Mouse (Mus musculus): ENCODE data around the gene Krtcap3.

The Krtcap3 gene

DNA sequence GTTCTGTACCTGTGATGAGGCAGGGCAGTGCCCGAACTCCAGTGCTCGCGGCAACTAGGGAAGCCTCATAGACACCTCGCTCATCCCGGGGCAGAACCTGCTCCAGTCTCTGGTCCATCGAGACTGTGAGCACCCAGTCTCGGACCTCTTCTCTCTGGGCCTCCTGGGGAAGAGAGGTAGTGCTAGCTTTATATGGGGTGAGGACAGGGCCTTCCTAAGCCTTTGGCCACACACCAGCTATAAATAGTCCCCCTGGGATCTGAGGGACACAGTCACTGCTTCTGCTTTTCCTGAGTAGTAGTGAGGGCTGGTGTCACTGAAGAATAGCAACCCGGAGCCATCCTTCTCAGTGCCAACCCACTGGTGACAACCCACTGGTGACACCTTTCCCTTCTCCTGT, 2.3 kb downstream of the Krtcap3 start:
- DNase-seq, result no peak

DNA sequence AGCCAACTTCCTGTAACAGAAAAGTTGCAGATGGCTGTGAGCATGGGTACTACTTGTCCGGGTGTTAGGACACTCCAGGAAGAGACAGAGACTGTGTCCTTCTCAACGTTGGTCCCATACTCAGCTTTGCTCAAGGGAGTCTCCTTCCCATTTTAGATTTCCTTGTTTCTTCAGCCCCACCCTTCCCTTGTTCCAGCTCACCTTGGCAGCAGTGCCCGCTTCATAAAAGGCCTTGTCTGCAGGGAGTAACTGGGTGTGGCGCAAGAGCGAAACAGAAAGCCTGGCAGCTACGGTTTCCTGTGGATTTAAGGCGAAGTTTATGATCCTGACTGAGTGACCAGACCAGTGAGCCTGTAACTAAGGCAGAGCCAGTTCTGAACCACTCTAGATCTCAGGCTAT, 3.0 kb downstream of the Krtcap3 start:
- DNase-seq, result no peak

DNA sequence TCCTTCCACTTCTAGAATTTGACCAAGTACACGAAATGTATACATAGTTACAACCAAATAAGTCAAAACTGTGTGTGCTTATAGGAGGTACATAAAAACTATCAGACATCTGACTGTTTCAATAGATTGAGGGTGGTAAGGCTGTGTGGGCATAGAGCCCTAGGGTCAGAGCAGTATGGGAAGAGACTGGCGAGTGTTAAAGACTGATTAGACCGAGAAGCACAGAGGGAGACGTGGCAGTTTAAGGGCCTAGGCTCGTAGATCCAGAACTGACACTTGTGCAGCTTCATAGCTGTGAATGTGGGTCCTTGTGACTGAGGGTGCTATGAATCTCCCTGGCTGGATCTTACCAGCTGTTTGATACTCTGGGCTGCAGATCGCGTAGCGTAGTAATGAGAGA, 3.4 kb downstream of the Krtcap3 start:
- no peak for DNase-seq

DNA sequence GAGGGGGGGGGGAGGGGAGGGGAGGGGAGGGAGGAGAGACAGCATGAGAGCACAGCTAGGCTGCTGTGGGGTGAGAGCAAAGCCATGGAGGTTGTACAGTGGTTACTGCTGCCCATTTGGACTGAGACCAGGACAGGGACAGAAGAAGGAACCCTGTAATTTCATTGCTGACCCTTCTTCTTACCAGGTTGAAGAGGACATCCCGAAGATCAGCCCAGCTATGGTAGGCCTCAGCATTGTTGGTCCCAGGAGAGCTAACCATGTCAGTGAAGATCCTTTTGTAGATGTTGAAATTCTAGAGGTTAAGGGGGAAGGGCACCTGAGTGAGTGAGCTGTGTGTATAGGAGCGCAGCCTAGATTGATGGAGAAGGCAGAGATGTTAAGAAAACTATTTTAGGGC, 3.9 kb downstream of the Krtcap3 start:
- DNase-seq, result no peak

DNA sequence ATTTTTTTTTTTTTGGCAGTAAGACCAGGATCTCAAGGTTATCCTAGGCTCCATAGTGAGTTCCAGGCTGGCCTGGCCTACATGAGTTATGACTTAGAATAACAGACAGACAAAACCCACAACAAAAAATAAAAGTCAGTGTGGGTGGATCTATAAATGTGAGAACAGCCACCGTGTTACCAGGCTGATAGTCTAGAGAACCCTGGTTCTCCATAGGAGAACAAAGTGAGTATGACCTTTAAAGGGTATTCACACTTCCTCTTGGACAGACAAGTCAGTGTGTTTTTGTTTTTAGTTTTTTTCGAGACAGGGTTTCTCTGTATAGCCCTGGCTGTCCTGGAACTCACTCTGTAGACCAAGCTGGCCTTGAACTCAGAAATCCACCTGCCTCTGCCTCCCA, 4.5 kb downstream of the Krtcap3 start:
- DNase-seq, result no peak

DNA sequence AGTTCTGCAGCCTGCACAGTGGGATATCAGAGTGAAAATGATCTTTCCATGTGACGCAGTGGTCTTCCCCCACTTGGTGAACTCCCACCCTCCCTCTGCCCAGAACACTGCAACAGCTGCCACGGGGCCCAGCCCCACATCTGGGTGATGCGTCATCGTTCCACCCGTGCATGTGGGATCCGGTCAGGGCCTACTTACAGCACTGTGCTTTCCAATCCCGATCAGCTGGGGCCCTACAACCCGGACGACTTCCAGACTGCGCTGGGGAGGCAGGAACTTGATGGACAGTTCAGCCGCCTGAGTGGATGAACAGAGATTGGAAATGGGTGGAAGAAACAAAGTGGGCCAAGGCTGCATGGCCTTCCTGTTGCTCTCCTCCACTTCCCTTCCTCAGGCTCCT, 6.1 kb downstream of the Krtcap3 start:
- no peak for DNase-seq

DNA sequence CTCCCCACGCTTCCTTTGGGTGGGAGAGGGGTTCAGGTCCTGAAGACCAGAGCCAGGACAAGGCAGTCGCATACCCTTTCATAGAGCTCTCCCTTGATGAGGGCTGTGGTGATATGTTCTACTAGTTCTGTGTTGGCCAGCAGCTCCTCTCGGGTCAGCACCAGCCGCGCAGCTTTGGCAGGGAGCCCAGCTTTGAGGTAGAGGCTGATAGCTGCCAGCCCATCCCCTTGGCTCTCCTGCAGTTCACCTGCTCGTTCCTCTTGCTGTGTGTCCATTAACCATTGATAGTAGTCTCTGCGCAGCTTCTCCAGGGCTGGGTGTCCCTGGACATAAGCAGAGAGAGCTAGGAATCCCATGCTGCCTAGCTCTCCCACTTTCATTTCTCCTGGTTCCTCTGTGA, 14.6 kb downstream of the Krtcap3 start:
- DNase-seq, result no peak

DNA sequence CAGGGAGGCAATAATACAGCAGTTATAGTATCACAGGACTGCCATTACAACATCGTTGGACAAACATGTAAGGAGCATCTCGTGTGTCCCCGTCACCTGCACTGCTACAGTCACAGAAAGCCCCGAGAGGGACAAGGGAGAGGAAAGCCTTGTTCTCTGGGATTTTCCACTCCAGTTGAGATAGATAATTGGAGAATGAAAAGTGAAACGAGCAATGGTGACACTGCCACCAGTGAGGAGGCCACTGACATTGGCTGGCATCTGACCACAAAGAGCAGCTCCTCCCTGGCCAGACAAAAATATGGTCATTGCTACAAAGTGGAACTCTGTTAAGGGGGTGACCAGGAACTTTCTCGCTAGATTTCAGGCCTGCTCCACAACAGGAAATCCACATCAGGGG, 16.2 kb downstream of the Krtcap3 start:
- DNase-seq, result no peak

DNA sequence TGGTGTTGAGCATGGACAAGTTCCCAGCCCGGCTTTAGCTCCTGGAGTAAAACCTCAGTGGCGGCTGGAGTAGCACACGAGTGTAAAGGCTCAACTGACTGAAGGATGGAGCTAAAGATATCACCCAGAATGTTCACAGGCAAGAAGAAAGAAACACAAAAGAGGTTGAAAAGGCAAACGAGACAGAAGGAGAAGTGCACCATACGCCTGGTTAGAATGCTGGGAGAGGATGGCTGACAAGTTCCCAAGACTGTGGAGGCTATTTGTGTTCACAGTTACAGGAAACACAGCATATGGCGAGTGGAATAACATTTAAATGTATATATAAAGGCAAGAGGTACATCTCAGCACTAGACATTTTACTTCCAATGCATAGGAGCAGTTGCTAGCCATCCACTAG, 21.5 kb downstream of the Krtcap3 start:
- DNase-seq, result no peak

DNA sequence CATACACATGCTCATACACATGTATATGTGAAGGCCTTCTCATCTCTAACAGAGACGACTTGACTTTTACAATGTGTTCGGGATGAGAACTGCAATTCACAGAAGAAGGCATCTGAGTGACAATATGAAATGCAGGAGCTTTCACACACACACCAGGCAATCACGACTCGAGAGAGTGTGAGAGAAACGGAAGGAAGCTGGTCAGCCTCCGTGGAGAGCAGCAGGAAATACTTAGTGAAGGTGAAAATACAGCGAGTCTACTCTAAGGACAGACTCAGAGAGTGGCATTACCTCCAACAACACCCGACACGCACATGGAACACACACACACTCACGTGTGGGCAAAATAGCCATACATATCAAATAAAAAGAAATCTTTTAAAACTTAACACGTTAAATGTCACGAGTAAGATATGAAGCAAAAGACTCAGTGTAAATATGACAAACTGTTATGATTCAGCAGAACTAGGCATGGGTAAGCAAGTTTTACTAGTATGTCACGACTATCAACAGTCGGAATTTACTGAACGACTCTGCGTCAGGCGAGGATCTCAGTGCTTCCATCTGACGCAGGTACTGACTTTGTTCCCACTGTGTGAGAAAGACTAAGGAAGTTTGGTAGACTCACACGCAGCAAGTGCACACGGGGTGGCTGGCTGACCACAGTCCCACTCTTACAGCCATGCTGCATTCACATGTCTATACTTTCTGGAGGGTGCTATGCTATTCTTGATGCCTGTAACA, 27.9 kb downstream of the Krtcap3 start:
- DNase-seq, result no peak

DNA sequence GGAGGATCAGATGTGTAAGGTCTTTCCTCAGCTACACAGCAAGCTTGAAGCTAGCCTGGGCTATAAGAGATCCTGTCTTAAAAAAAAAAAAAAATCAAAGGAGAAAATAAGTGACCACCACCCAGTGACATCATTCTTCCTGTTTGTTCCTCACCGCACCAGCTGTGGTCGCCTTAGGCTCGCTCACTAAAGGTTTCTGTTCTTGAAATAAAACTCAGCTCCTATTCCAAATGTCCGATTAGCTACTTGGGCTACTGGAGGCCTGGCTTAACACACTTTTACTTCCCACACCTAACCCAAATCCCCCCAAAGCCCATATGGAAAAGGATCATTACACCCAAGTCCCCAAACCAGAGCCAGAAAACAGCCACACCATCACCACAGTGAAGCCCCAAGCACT, 36.7 kb downstream of the Krtcap3 start:
- no peak for DNase-seq

DNA sequence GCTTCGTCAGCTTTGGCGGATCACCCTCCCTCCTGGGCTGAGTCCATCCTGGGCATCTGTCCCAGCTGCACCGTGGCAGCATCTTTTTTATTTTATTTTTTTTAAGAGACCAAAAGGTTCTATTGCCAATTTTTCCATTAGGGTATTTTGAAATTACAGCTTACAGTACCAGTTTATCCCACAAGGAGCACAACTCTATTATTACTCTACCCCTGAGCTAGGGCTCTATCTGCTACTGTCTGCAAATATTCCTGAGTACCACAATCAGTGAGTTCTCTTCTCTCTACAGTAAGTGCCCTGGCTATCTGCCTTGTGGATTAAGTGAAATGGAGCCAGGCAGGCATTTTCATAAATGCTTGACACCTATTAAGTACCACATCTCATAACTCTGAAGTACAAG, 37.2 kb downstream of the Krtcap3 start:
- DNase-seq, result no peak

DNA sequence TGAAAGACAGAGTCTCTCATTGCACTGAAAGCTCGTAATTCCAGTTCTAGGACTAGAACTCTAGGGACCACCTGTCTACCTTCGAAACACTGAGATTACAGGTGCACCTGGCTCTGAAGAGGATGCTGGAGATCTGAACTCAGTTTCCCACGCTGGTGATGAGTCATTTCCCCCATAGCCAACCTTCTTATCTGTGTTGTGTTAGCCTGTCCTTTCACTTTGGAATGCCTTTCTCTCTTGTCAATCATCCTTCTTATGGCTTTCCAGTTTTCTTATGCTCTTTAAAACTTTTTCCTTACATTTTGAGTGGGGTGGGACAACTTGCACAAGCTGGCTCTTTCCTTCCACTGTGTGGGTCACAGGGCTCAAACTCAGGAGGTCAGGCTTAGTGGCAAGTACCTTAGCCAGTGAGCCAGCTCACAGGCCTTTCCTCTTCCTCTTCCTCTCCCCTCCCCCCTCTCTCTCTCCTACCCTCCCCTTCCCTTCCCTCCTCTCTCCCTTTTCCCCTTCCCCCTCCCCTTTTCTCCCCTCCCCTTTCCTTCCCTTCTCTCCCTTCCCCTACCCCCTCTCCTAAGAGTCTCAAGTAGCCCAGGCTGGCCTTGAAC, 38.2 kb downstream of the Krtcap3 start:
- no peak for DNase-seq

DNA sequence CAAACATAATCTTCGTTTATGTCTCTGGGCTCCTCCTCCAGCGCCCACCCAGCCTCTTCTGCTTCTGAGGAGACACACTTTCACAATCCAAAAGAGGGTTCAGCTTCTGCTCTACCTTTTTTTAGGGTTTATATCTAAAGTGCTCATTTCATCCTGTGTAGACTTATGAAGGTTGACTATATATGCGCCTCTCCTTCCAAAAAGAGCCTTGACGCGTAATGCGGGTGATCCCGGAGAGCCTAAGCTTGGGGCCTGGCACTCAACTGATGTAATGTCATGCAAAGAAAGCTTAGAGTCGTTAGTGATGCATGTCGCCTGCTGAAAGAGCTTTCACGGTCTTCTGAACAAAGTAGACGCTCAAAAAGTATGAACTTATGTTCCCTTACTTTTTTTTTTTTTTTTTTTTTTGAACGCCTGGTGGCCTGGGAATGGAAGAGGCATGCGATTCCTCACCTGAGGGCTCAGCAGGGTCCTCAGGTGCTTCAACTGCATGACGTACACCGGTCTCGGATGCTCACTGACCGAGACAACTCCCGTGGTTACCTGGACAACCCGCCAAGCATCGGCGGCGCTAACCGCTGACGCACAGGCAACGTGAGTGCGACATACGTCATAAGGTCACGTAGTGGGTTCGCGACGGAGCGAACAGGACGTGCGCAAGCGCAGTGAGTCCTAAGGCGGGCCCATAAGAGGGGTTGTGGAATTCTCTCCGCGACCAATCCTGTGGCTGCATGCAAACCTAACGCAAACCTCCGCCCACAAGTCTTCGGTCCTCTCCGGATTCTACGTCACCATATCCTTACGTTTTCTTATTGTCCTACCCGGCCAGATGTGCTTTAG, 39.2 kb downstream of the Krtcap3 start, which contains the start of gene Ift172:
Ift172 (minus strand) TSS at position 596 of the 840 bp plus-strand sequence.
- peak; percentile 98 for DNase-seq

DNA sequence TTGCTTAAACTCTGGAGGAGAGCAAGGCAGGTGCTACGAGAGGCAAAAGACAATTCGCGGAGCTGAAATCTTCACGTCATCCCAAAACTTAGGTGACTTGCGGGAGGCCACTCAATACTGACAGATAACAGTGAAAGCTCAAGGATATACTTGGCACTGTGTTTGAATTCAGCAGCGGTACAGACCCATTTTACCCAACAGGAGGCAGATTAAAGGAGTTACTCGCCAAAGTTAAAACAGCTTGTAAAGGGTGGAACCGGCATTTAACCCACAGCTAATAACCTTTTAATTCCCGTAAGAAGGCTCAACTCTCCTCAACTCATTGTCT, 39.8 kb downstream of the Krtcap3 start:
- no peak for DNase-seq

DNA sequence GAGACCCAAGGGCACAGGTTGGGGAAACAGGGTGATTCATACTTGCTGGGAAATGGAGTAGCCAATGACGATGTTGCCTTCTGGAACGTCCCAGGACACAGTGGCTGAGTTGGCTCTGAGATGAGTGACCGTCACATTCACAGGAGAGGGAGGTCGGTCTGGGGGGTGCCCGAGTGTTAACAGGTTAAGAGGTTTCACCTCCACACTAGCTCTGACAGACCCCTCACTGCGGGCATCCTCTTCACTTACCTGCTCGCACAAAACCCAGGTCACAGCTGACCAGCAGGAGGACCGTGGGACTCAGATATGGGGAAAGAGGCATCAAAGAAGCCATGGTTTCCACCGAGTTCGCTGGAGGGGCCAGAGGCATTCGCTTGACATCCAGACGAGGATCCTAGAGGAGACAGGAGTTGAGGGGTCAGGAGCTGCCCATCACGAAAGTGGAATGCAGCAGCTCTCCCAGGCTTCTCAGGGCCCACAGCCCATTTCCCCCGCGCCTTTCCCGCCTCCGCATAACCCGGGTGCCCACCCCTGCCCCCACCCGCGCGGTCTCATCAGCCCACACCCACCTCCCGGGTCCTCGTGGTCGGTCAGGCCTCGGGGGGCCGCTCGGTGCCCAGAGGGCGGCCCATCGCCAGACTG, 43.6 kb downstream of the Krtcap3 start:
- peak; percentile 44 for DNase-seq

DNA sequence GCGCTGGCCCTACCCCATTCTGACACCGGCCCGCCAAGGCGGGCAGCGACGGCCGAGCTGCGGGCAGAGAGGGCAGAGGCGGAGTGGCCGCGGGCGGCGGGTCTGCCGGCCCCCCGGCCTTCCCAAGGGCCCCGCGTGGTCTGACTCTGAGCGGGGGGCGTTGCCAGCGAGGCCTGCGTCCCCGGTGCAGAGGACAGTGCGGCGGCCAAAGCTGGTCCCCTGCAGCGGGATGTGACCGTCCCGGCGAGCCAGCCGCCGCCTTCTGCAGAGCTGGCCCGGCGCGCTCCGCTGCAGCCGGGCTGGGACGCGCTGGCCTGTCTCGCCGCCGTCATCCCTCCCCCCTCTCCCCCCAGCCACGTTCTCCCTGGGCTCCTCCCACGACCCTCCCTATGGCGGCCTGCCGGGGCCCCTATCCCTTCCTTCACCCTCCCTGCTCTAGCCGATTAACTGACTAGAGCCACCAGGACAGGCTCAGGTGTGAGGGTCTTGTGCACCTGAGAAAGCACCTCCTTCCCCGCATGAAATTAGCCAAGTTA, 44.2 kb downstream of the Krtcap3 start, which contains the start of gene Fndc4:
Fndc4 (minus strand) TSS at position 475 of the 536 bp plus-strand sequence.
- DNase-seq, result peak; percentile 73

DNA sequence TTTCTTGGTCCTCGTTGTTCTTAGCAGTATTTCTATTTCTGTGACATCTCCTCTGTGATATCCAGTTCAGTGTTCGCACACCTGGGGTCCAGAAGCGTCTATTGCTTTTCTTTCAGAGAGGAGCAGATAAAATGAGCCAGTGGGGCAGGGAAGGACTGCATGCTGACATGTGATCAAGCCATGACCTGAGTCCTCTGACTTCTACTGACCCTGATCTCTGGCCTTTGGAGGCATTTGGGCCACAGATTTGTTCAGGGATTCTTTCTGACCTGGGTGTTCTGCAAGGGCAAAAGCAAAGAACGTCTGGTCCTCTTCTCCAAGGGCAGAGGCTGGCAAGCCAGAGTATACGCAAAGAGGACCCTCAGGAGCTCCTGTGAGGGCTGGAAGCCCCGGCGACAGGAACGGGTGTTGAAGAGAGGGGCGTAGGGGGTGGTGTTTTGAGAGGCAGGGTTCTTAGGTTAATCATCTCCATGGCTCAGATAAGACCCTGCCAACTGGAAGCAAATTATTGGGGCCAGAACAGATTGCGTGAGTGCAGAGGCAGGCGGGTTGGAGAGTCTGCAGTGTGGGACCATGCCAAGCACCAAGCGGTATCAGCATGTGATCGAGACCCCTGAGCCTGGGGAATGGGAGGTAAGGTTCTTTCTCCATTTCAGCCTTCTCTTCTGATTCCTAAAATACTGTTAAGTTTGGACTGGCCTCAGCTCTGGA, 45.7 kb downstream of the Krtcap3 start, which contains the start of gene Gckr:
Gckr (plus strand) TSS at position 397 of the 711 bp plus-strand sequence.
- no peak for DNase-seq

DNA sequence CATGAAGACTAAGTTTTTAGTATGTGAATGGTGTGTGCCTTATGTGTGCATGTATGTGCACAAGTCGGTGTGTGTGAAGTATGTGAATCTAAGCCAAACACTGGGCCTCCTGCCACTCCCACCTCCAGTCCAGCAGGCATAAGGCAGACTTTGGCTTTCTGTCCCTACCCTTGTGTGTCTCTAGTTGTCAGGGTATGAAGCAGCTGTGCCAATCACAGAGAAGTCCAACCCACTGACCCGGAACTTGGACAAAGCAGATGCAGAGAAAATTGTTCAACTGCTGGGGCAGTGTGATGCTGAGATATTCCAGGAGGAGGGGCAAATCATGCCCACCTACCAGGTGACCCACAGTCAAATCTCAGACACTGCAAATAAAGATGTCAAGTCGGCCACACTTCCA, 46.5 kb downstream of the Krtcap3 start:
- no peak for DNase-seq

DNA sequence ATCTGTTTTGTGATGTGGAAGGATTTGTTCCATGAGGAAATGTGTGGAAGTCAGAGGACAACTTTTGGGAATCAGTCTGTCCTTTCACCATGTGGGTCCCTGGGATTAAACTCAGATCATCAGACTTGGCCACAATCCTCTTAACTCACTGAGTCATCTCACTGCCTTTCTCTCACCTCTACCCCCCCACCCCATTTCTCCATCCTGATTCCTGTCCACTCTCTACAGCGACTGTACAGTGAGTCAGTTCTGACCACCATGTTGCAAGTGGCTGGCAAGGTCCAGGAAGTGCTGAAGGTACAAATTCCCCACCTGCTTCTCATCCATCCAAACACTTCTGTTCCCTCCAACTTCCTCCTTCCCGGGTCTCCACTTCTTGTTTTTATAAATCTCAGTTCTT, 47.0 kb downstream of the Krtcap3 start:
- DNase-seq, result no peak

DNA sequence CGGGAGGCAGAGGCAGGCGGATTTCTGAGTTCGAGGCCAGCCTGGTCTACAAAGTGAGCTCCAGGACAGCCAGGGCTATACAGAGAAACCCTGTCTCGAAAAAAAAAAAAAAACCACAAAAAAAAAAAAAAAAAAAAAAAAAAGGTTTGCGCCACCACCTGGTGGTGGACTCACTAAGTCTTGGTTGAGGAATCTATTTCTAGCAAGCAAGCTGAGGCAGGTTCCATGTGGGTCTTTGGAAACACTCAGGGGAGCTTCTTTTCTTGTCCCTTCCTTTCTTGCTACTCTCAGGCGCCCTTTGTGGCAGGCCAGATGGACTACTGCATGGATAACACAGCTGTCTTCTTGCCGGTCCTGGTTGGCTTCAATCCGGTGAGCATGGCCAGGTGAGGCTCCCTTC, 50.4 kb downstream of the Krtcap3 start:
- DNase-seq, result no peak

All from cerebellum, adult 9-11 months (tissue).